Mouse (Mus musculus) neutrophil, adult 83 days (primary cell): ENCODE measurements around the gene Slc22a14. TPM values are rescaled to one million over a fixed set of nuclear protein-coding genes. Genes with fewer than 3 reads are reported as not detected.

Experiments used
- total RNA-seq, 2 experiments: library from RNA; stranded (reverse); gene quantifications; one replicate each; pipeline ENCODE4 v1.2.4; 2023

Slc22a14 gene
- not detected for total RNA-seq

GRCm38 (mm10) chr9:119365284-119365683 is at the start of gene Slc22a14:
Slc22a14 (minus strand) TSS chr9:119365553.

GRCm38 (mm10) chr9:119401801-119402214 is 36.5 kb upstream of the Slc22a14 start, which contains the start of gene Acvr2b:
Acvr2b (plus strand) TSS chr9:119402118.

GRCm38 (mm10) chr9:119357331-119358057 is 7.9 kb downstream of the Slc22a14 start, which contains the start of gene Xylb:
Xylb (plus strand) TSS chr9:119357381.

GRCm38 (mm10) chr9:119340909-119341816 is 24.2 kb downstream of the Slc22a14 start, which contains the start of gene Myd88:
Myd88 (minus strand) TSS chr9:119341411.

GRCm38 (mm10) chr9:119339558-119340211 is 25.7 kb downstream of the Slc22a14 start, which contains the start of gene Acaa1a:
Acaa1a (plus strand) TSS chr9:119339676.

GRCm38 (mm10) chr9:119322289-119323259 is 42.8 kb downstream of the Slc22a14 start, which contains the start of gene Oxsr1:
Oxsr1 (minus strand) TSS chr9:119322427.

GRCm38 (mm10) chr9:119208998-119209397 is 156.4 kb downstream of the Slc22a14 start, which contains the start of gene Slc22a13:
Slc22a13 (minus strand) TSS chr9:119209098.

GRCm38 (mm10) chr9:119158861-119159260 is 206.5 kb downstream of the Slc22a14 start, which contains the start of gene Gm47289:
Gm47289 (plus strand) TSS chr9:119159161.

GRCm38 (mm10) chr9:119156278-119157201 is 208.8 kb downstream of the Slc22a14 start, which contains the start of gene Acaa1b:
Acaa1b (minus strand) TSS chr9:119157093.

Other genes with a start within 250 kb of the Slc22a14 start
- gene Acaa1b, start 208.5 kb downstream of the Slc22a14 start, total RNA-seq = under 1 TPM; 0.26 to 0.88 TPM
- gene Gm47289, start 206.4 kb downstream of the Slc22a14 start, total RNA-seq = not detected
- gene Slc22a13, start 156.5 kb downstream of the Slc22a14 start, total RNA-seq = not detected
- gene Oxsr1, start 43.1 kb downstream of the Slc22a14 start, total RNA-seq = 10 to 100 TPM; 24.2 to 25.8 TPM
- gene Acaa1a, start 25.9 kb downstream of the Slc22a14 start, total RNA-seq = 10 to 100 TPM; 47.4 to 49.3 TPM
- gene Myd88, start 24.1 kb downstream of the Slc22a14 start, total RNA-seq = 10 to 100 TPM; 71.1 to 86.1 TPM
- gene Xylb, start 8.2 kb downstream of the Slc22a14 start, total RNA-seq = 1 to 10 TPM in 1 of 2 experiments, under 1 TPM in 1; 0.97 to 1.1 TPM
- gene Acvr2b, start 36.6 kb upstream of the Slc22a14 start, total RNA-seq = 1 to 10 TPM; 1.2 to 1.6 TPM
- 1 to 10 TPM; 3.8 to 4.0 TPM for gene Exog, start 79.4 kb upstream of the Slc22a14 start, total RNA-seq
- gene Scn5a, start 213.5 kb upstream of the Slc22a14 start, total RNA-seq = not detected